In genomic region chr5:4990237-4990636, GRCm38 (mm10) we compare ENCODE assay signal across 17 mouse cellular contexts.
"Had no signal": no experiment of that assay in that cellular context is flagged by ENCODE, and none has a peak within 500 bp of the region (broad histone marks: within the 10 kb centered on the region; RNA-seq: fewer than 3 reads in every experiment).

No protein-coding gene starts in this region.

- DNase-seq: kidney, adult 2 months; kidney, postnatal 25 days; liver, embryonic 13.5 days; lung, adult 2 months; lung, postnatal 14 days; lung, postnatal 4 days; right cerebral cortex, postnatal 14 days; right cerebral cortex, postnatal 4 days; thymus, adult 2 months; thymus, postnatal 14 days; thymus, postnatal 4 days had no signal

- H3K4me1 ChIP-seq: liver, embryonic 13.5 days had no signal

- H3K4me3 ChIP-seq: liver, embryonic 13.5 days; myocyte; neural tube, embryonic 13.5 days had no signal

- H3K36me3 ChIP-seq: liver, embryonic 13.5 days; neural tube, embryonic 13.5 days had no signal

- H3K9me3 ChIP-seq: liver, embryonic 13.5 days; neural tube, embryonic 13.5 days had no signal

- H3K4me2 ChIP-seq: liver, embryonic 13.5 days; midbrain, embryonic 11.5 days; neural tube, embryonic 13.5 days had no signal

- ATAC-seq: midbrain, embryonic 16.5 days had no signal

- H3K9ac ChIP-seq: liver, embryonic 13.5 days; neural tube, embryonic 13.5 days had no signal

- H3K27ac ChIP-seq: kidney, postnatal 0 days; liver, embryonic 13.5 days; neural tube, embryonic 13.5 days; stomach, postnatal 0 days had no signal

- H3K27me3 ChIP-seq: liver, embryonic 13.5 days; neural tube, embryonic 13.5 days had no signal
